Mouse (Mus musculus): ENCODE measurements at regions not wholly inside any gene's neighbourhood (a gene's known extent, or its start where the extent isn't known, plus 50 kb on each side); places are given as distances from the start of the nearest gene placed in this dataset.

GRCm38 (mm10) chr11:43370025-43370424 lies 56.0 kb downstream of the Pttg1 start:
- CTCF ChIA-PET, result no interaction called here

- CTCF ChIA-PET, result no interaction called here
These were observed 57.7 kb downstream of the Pttg1 start for GRCm38 (mm10) chr11:43368346-43368745.

- CTCF ChIA-PET, result no interaction called here
These were observed 64.2 kb downstream of the Pttg1 start for GRCm38 (mm10) chr11:43361858-43362257.

GRCm38 (mm10) chr11:43358390-43359291 lies 67.4 kb downstream of the Pttg1 start:
- CTCF ChIA-PET, result no interaction called here

GRCm38 (mm10) chr11:43353602-43354001 lies 72.4 kb downstream of the Pttg1 start:
- CTCF ChIA-PET, result no interaction called here

GRCm38 (mm10) chr11:43353030-43353429 lies 73.0 kb downstream of the Pttg1 start:
- CTCF ChIA-PET, result no interaction called here

- CTCF ChIA-PET, result no interaction called here
These were observed 74.2 kb downstream of the Pttg1 start for GRCm38 (mm10) chr11:43351818-43352217.

- CTCF ChIA-PET, result interaction anchor here (0.5 kb wide), 1 partner anchor 82 kb away, joined by 8 read pairs; the partner anchor contains the start of gene Slu7
These were observed 74.7 kb downstream of the Pttg1 start for GRCm38 (mm10) chr11:43351348-43351747.

- CTCF ChIA-PET, result interaction anchor here (0.6 to 0.9 kb wide), 2 partner anchors 36 to 62 kb away, joined by 4 to 12 read pairs; no protein-coding TSS in a partner anchor
These were observed 75.8 kb downstream of the Pttg1 start for GRCm38 (mm10) chr11:43350242-43350641.

- CTCF ChIA-PET, result interaction anchor here (0.9 kb wide), 1 partner anchor 37 kb away, joined by 12 read pairs; no protein-coding TSS in a partner anchor
These were observed 76.5 kb downstream of the Pttg1 start for GRCm38 (mm10) chr11:43349564-43349963.

- CTCF ChIA-PET, result no interaction called here
These were observed 77.5 kb downstream of the Pttg1 start for GRCm38 (mm10) chr11:43348571-43348970.

- CTCF ChIA-PET, result no interaction called here
These were observed 79.6 kb downstream of the Pttg1 start for GRCm38 (mm10) chr11:43346489-43346888.

GRCm38 (mm10) chr11:43344767-43345561 lies 81.1 kb downstream of the Pttg1 start:
- CTCF ChIA-PET, result interaction anchor here (0.5 kb wide), 1 partner anchor 39 kb away, joined by 5 read pairs; no protein-coding TSS in a partner anchor

- CTCF ChIA-PET, result interaction anchor here (0.6 kb wide), 1 partner anchor 56 kb away, joined by 3 read pairs; no protein-coding TSS in a partner anchor
These were observed 82.5 kb downstream of the Pttg1 start for GRCm38 (mm10) chr11:43343574-43343973.

GRCm38 (mm10) chr11:43338377-43338993 lies 87.6 kb downstream of the Pttg1 start:
- CTCF ChIA-PET, result no interaction called here

GRCm38 (mm10) chr11:43335668-43336265 lies 90.3 kb downstream of the Pttg1 start:
- CTCF ChIA-PET, result no interaction called here

GRCm38 (mm10) chr11:43333547-43333946 lies 92.5 kb downstream of the Pttg1 start:
- CTCF ChIA-PET, result interaction anchor here (0.6 kb wide), 1 partner anchor 48 kb away, joined by 3 read pairs; no protein-coding TSS in a partner anchor

GRCm38 (mm10) chr11:43313996-43314395 lies 112.1 kb downstream of the Pttg1 start:
- CTCF ChIA-PET, result interaction anchor here (0.5 kb wide), 1 partner anchor 69 kb away, joined by 4 read pairs; no protein-coding TSS in a partner anchor

Measured in spleen, embryonic (tissue).